Mouse (Mus musculus) liver, postnatal 0 days (tissue): ENCODE measurements around the gene Epb41l3.

Experiments used
- CTCF ChIP-seq: sonication (generic); IDR thresholded peaks from 2 replicates; pipeline ENCODE4 v1.5.1; 2016; ENCODE audit warnings: antibody characterized with exemption, low read depth
- EP300 ChIP-seq: IDR thresholded peaks from 2 replicates; pipeline ENCODE4 v1.6.1; 2016; ENCODE audit warnings: antibody characterized with exemption, low read depth, mild to moderate bottlenecking

GRCm38 (mm10) chr17:69200936-69201335 lies 125.5 kb downstream of the Epb41l3 start:
- TF ChIP-seq CTCF (no peak), EP300 (no peak)
